Mouse (Mus musculus) hindbrain, postnatal 0 days (tissue): Measurements from ENCODE around the gene Cox7a2. TPM values are rescaled to one million over a fixed set of nuclear protein-coding genes. Genes with fewer than 3 reads are reported as not detected.

Experiments used
- ATAC-seq: fragments of 200-750 bp; cut with Nextera tagmentation; 2 replicates; pipeline ENCODE4 v1.8.0; 2017; ENCODE audit warnings: mild to moderate bottlenecking, moderate TSS enrichment, moderate library complexity
- DNase-seq: peaks from one replicate; pipeline ENCODE4 v3.0.0-alpha.2; 2015; ENCODE audit warnings: low spot score
- H3K27ac ChIP-seq: fragments of 300-500 bp; sonication (generic); 2 replicates; pipeline ENCODE4 v1.5.1; 2014; ENCODE audit warnings: mild to moderate bottlenecking
- H3K27me3 ChIP-seq: fragments of 300-500 bp; sonication (generic); 2 replicates; pipeline ENCODE4 v1.6.1; 2014; ENCODE audit warnings: low read length, mixed read lengths; ENCODE audit not compliant: insufficient read depth
- H3K36me3 ChIP-seq: fragments of 300-500 bp; sonication (generic); 2 replicates; pipeline ENCODE4 v1.6.1; 2014; ENCODE audit warnings: low read length, mixed read lengths; ENCODE audit not compliant: insufficient read depth
- H3K4me1 ChIP-seq: fragments of 300-500 bp; sonication (generic); 2 replicates; pipeline ENCODE4 v1.6.1; 2014; ENCODE audit warnings: antibody characterized with exemption, low read length, mixed read lengths; ENCODE audit not compliant: insufficient read depth
- H3K4me2 ChIP-seq: fragments of 300-500 bp; sonication (generic); 2 replicates; pipeline ENCODE4 v1.6.1; 2014; ENCODE audit warnings: low read depth, mild to moderate bottlenecking, low read length, moderate library complexity, mixed read lengths
- H3K4me3 ChIP-seq: fragments of 300-500 bp; sonication (generic); 2 replicates; pipeline ENCODE4 v1.5.1; 2014; ENCODE audit warnings: low read length
- H3K9ac ChIP-seq: fragments of 300-500 bp; sonication (generic); replicated peaks from 2 replicates; pipeline ENCODE4 v1.6.1; 2014; ENCODE audit warnings: mild to moderate bottlenecking, low read length, moderate library complexity, mixed read lengths
- H3K9me3 ChIP-seq: fragments of 300-500 bp; sonication (generic); 2 replicates; pipeline ENCODE4 v1.6.1; 2016; ENCODE audit warnings: low read length, mixed read lengths
- CTCF ChIP-seq: IDR thresholded peaks from 2 replicates; pipeline ENCODE4 v1.5.1; 2016; ENCODE audit warnings: antibody characterized with exemption, control low read depth, low read depth
- WGBS: fragments of 180-500 bp; shearing (Covaris S2); extraction: QIAGEN DNeasy Blood & Tissue Kit; methylation state at CpG from one replicate; pipeline ENCODE4 v1.1.7; 2014; 5-methylcytosine and 5-hydroxymethylcytosine counted together
- polyA plus RNA-seq: library from polyadenylated mRNA; unstranded; fragments of >200 nt; fragmentation: Nextera tagmentation; extraction: Ambion mirVana; gene quantifications from 2 replicates; pipeline ENCODE4 v1.2.1, GENCODE M21; 2015
- total RNA-seq: library from RNA; depleted of rRNA; stranded (reverse); fragments of >200 nt; gene quantifications from 2 replicates; pipeline ENCODE4 v1.2.3, GENCODE M21; 2014

Cox7a2 gene
- total and polyA plus RNA-seq, 2 experiments from 2014 or later: 422 to 1,136 TPM

DNA sequence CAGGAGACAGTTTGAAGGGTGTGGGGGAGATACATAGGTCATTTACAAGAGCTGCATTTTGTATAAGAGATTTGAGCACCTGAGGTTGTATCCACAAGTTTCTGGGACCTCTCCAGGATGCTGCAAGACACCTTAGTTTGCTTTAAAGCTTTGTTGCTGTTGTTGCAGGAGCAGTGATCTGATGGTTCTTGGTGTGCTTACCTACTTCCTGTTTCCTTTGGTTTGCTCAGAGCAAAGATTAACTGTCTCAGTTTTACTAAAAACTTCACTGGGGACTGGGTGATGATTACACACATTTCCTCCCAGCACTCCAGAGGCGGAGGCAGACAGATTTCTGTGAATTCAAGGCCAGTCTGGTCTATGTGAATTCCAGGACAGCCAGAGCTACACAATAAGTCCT is 35.4 kb upstream of the Cox7a2 start:
- H3K4me2 ChIP-seq: no peak overlapping the region
- H3K9ac ChIP-seq: no peak overlapping the region
- H3K9me3 ChIP-seq: no peaks in the 10 kb centered on the region
- H3K27me3 ChIP-seq: no peaks in the 10 kb centered on the region
- no peak for DNase-seq
- no peak overlapping the region for H3K4me3 ChIP-seq
- no peak overlapping the region for H3K27ac ChIP-seq
- no peak for TF ChIP-seq CTCF
- H3K4me1 ChIP-seq: peaks cover 10% of the 10 kb centered on the region
- ATAC-seq: no peak
- WGBS: 100% methylated on average over 1 of the region's 1 CpGs
- no peaks in the 10 kb centered on the region for H3K36me3 ChIP-seq

DNA sequence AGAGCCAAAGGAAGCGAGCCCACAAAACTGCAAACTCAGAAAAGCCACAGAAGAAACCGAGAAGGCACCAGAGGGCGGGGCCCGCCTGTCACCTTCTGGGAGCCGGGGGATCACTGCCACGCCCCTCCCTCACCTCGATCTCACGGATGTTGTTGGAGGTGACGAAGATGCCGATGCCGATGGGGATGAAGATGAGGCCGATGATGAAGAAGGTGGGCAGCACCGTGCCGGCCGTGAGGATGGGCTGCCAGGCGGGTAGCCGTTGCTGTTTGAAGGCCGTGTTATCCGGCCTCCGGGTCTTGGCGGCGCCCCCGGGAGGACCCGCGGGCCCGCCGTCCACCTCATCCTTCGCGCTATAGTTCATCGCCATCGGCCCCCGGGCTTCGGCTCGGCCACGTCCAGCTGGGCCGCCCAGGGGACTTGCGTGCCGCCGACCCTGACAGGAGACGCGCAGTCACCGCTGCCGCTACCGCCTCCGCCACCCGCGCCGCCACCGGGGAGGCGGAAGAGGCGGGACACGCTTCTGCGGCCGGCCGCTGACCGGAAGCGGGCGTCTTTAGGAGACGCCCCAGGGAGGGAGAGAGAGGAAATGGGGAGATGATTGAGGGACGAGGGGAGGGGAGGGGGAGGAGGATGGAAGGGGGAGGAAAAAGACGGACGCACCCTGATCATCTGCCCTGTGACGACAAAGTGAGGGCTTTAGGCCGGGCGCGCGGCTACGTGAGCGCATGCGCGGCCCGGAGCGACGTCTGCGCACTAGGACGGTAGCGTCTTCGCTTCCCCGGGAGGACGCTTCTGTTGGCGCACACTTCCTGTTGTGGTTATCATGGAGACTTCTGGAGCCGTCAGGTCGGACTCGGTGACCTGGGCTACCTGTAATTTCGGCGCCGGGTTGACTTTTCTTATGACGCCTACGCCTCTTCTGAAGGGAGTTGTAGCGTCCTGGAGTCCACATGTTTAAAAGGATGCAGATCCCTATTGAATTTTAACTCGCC is 33.5 kb upstream of the Cox7a2 start, which contains the start of gene Tmem30a:
Gene Tmem30a (minus strand): TSS at position 667 of the 995 bp plus-strand sequence.
- ATAC-seq: peak; percentile 100
- DNase-seq: peak; percentile 99
- Histone ChIP-seq H3K4me3 (peak within 1 kb of the TSS; percentile 99), H3K27ac (peak within 1 kb of the TSS; percentile 90), H3K9me3 (no peaks in the 10 kb centered on the region), H3K36me3 (no peaks in the 10 kb centered on the region), H3K4me2 (peak within 1 kb of the TSS; percentile 82), H3K9ac (peak within 1 kb of the TSS; percentile 98), H3K27me3 (no peaks in the 10 kb centered on the region), H3K4me1 (peaks cover 10% of the 10 kb centered on the region)
- no peak for TF ChIP-seq CTCF
- under 1% methylated on average over 90 of the region's 91 CpGs for WGBS

DNA sequence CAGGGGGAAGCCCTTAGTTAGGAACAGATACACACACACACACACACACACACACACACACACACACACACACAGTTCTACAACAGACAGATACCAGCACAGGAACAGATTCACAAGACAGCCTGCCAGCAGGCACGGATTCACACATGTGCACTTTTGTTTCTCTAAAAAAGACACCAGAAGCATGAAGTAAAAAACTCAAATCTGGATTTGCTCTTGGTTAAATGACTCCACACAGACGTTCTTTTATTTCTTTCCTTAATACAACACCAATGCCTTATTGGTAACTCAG is 26.1 kb upstream of the Cox7a2 start:
- H3K27ac ChIP-seq: no peak overlapping the region
- TF ChIP-seq CTCF: no peak
- WGBS: 70% methylated on average over 2 of the region's 2 CpGs
- no peaks in the 10 kb centered on the region for H3K27me3 ChIP-seq
- no peak overlapping the region for H3K4me2 ChIP-seq
- H3K36me3 ChIP-seq: no peaks in the 10 kb centered on the region
- H3K9me3 ChIP-seq: no peaks in the 10 kb centered on the region
- DNase-seq: no peak
- H3K4me1 ChIP-seq: no peaks in the 10 kb centered on the region
- no peak overlapping the region for H3K9ac ChIP-seq
- H3K4me3 ChIP-seq: no peak overlapping the region
- ATAC-seq: no peak

DNA sequence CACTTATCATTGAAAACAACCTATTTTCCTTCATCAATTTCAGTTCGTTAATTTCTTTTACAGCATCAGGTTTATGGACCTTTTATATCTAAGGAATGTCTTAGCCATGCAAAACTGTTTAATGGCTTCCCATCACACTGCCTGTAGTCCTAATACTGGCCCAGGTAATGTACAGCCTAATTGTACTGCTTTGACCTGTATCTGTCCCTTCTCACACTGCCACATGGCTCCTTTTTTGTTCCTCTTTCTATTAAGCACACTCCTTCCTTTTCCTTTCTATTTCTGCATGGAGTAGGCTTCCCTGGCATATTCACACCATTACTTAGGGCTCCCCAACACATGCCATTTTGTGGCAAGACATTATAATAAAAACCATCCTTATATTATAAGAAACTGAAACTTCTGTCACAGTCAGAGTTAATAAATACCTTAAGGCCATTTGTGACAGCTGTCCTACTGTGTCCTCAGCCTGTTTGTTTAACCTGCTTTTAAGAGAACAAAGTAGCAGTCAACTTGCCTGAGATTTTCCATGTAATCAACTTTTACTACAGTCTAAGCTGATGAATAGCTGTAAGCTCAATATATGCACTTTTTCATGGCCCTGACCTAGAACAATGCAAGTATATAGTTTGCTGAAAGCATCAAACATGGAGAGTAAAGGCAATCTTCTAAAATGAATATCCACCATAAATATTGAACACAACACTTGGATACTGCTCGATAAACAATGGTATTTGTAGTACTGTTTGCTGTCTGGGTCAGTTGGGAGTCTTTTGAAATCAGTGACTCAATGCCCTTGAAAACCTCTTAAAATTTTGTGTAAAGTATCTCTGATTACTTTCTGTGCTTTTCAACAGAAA is 25.5 kb upstream of the Cox7a2 start:
- WGBS: 91% methylated on average over 2 of the region's 2 CpGs
- DNase-seq (no peak), ATAC-seq (no peak)
- Histone ChIP-seq H3K27me3 (no peaks in the 10 kb centered on the region), H3K9me3 (no peaks in the 10 kb centered on the region), H3K9ac (no peak overlapping the region), H3K36me3 (no peaks in the 10 kb centered on the region), H3K27ac (no peak overlapping the region), H3K4me3 (no peak overlapping the region), H3K4me1 (no peaks in the 10 kb centered on the region), H3K4me2 (no peak overlapping the region)
- TF ChIP-seq CTCF: no peak

DNA sequence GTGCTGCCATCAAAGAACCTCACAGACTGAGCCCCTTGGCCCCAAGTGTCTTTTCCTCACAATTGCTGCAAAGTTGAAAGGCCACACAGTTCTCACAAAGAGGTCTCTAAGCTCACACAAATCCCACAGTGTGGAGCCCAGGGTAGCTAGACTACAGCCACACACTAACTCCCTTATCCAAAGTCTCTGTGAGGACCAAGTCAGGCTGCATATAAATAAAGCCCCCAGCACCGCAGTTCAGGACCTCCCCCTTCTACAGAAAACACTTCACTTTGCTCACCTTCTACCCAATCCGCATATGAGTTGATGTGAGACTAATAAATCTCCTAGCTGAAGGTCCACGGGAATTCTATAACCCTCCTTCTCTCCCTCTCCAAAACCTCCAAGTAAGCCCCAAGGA is 24.8 kb upstream of the Cox7a2 start:
- no peak for DNase-seq
- H3K27me3 ChIP-seq: no peaks in the 10 kb centered on the region
- H3K27ac ChIP-seq: no peak overlapping the region
- no peak overlapping the region for H3K4me3 ChIP-seq
- H3K4me2 ChIP-seq: no peak overlapping the region
- H3K9me3 ChIP-seq: no peaks in the 10 kb centered on the region
- no peaks in the 10 kb centered on the region for H3K4me1 ChIP-seq
- H3K36me3 ChIP-seq: no peaks in the 10 kb centered on the region
- WGBS: 58% methylated on average over 3 of the region's 3 CpGs
- no peak overlapping the region for H3K9ac ChIP-seq
- TF ChIP-seq CTCF: no peak
- no peak for ATAC-seq

DNA sequence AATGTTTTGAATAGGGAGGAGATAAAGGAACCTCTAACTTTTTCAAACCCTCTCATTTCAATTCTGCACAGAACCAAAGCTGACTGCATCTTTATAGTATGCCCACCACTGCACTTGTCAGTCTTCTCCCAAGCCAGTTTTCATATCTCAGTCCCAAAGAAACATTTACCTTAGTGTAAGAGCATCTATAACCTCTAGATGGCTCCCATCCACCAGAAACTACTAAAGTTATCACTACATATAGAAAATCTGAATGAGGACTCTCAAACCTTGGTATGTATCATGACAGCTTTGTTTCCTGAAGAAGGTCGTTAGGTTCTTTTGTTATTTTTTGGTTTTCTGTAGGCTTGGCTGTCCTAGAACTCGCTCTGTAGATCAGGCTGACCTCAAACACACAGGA is 19.7 kb upstream of the Cox7a2 start:
- Histone ChIP-seq H3K27me3 (no peaks in the 10 kb centered on the region), H3K9me3 (no peaks in the 10 kb centered on the region), H3K36me3 (peaks cover 4% of the 10 kb centered on the region; the same call in 1 of the 2 replicates), H3K9ac (no peak overlapping the region), H3K4me2 (no peak overlapping the region), H3K4me1 (no peaks in the 10 kb centered on the region), H3K4me3 (no peak overlapping the region), H3K27ac (no peak overlapping the region)
- ATAC-seq (no peak), DNase-seq (peak; percentile 43)
- TF ChIP-seq CTCF: peak; percentile 52
- WGBS: 77% methylated on average over 2 of the region's 2 CpGs
